Comparison of ENCODE assay signal across 8 mouse cellular contexts in genomic region chr9:48860526-48860845, GRCm38 (mm10). TPM values are rescaled to one million over a fixed set of nuclear protein-coding genes. Genes with fewer than 3 reads are reported as not detected.
DNase-seq lines count a peak whose midpoint lies in the region; ATAC-seq lines count a peak whose summit lies in the region.

No protein-coding gene starts in this region.

- WGBS in heart, embryonic 12.5 days = 1% methylated on average over 6 of the region's 6 CpGs
- 4% methylated on average over 6 of the region's 6 CpGs for WGBS in intestine, embryonic 14.5 days
- WGBS in midbrain, embryonic 11.5 days = 4% methylated on average over 6 of the region's 6 CpGs

- H3K9ac ChIP-seq in heart, embryonic 12.5 days = no peak overlapping the region
- H3K9ac ChIP-seq in intestine, embryonic 14.5 days (ENCODE audit: low read length) = no peak overlapping the region
- H3K9ac ChIP-seq in midbrain, embryonic 11.5 days (ENCODE audit: low read length) = no peak overlapping the region

- no peak overlapping the region for H3K4me3 ChIP-seq in heart, embryonic 12.5 days
- H3K4me3 ChIP-seq in intestine, embryonic 14.5 days (ENCODE audit: low read depth, low read length) = no peak overlapping the region
- no peak overlapping the region for H3K4me3 ChIP-seq in midbrain, embryonic 11.5 days (ENCODE audit: low read depth, low read length)

- H3K4me2 ChIP-seq in heart, embryonic 12.5 days = no peak overlapping the region
- no peak overlapping the region for H3K4me2 ChIP-seq in intestine, embryonic 14.5 days (ENCODE audit: low read length)
- H3K4me2 ChIP-seq in midbrain, embryonic 11.5 days = no peak overlapping the region

- intact Hi-C loops in left cerebral cortex, postnatal 10 days (cut with DNase I) = loop anchor here (2.0 kb wide), 1 partner anchor 214 kb away; no protein-coding TSS in a partner anchor

- H3K4me1 ChIP-seq in heart, embryonic 12.5 days (replicated peaks) = no peaks in the 10 kb centered on the region
- H3K4me1 ChIP-seq in intestine, embryonic 14.5 days (replicated peaks; ENCODE audit: control insufficient read depth, insufficient read depth, low read length) = no peaks in the 10 kb centered on the region
- H3K4me1 ChIP-seq in midbrain, embryonic 11.5 days (ENCODE audit: control insufficient read depth, insufficient read depth, low read length) = peaks cover 5% of the 10 kb centered on the region

- no peak overlapping the region for H3K27ac ChIP-seq in heart, embryonic 12.5 days (ENCODE audit: poor library complexity, severe bottlenecking)
- H3K27ac ChIP-seq in intestine, embryonic 14.5 days (ENCODE audit: low read depth) = no peak overlapping the region
- no peak overlapping the region for H3K27ac ChIP-seq in midbrain, embryonic 11.5 days (ENCODE audit: low read depth, low read length)

- peaks cover 38% of the 10 kb centered on the region for H3K27me3 ChIP-seq in heart, embryonic 12.5 days (replicated peaks)
- H3K27me3 ChIP-seq in intestine, embryonic 14.5 days (replicated peaks; ENCODE audit: control insufficient read depth, insufficient read depth, low read length) = no peaks in the 10 kb centered on the region
- H3K27me3 ChIP-seq in midbrain, embryonic 11.5 days (ENCODE audit: control insufficient read depth, insufficient read depth, low read length) = no peaks in the 10 kb centered on the region

- ATAC-seq in heart, embryonic 12.5 days (ENCODE audit: insufficient number of reproducible peaks, low FRiP score) = no peak
- peak; percentile 60; the same call in 1 of the 2 replicates for ATAC-seq in intestine, embryonic 14.5 days (replicated peaks; ENCODE audit: low FRiP score, low TSS enrichment, low read depth)
- peak; percentile 80 for ATAC-seq in midbrain, embryonic 11.5 days (ENCODE audit: low FRiP score)

- DNase-seq in heart, adult 11 months = peak; percentile 97
- DNase-seq in cerebellum, postnatal 10 days = peak; percentile 84 to 90
- peak; percentile 27 to 54 for DNase-seq in frontal cortex, postnatal 25 days (ENCODE audit: low spot score in 2 of 2)
- peak; percentile 82 for DNase-seq in intestine, embryonic 14.5 days (ENCODE audit: low spot score)
- peak; percentile 55 to 72 for DNase-seq in left cerebral cortex, postnatal 10 days (ENCODE audit: extremely low spot score in 1 of 2, low spot score in 2 of 2)
- peak; percentile 95 for DNase-seq in midbrain, embryonic 11.5 days (ENCODE audit: low spot score, missing footprints)
- DNase-seq in spleen, postnatal 4 days (ENCODE audit: low spot score in 2 of 2) = peak; percentile 47 to 76

- no peaks in the 10 kb centered on the region; the same call in 1 of the 2 replicates for H3K9me3 ChIP-seq in heart, embryonic 12.5 days (replicated peaks)
- no peaks in the 10 kb centered on the region for H3K9me3 ChIP-seq in intestine, embryonic 14.5 days (ENCODE audit: control insufficient read depth, low read length)
- no peaks in the 10 kb centered on the region for H3K9me3 ChIP-seq in midbrain, embryonic 11.5 days (ENCODE audit: control insufficient read depth, low read length)

- H3K36me3 ChIP-seq in heart, embryonic 12.5 days = no peaks in the 10 kb centered on the region
- no peaks in the 10 kb centered on the region for H3K36me3 ChIP-seq in intestine, embryonic 14.5 days (ENCODE audit: control insufficient read depth, insufficient read depth, low read length)
- no peaks in the 10 kb centered on the region for H3K36me3 ChIP-seq in midbrain, embryonic 11.5 days (ENCODE audit: control insufficient read depth, insufficient read depth, low read length)

RNA-seq across cellular contexts. Expression of gene Zbtb16, which starts 24.5 kb away (rescaled TPM):
- polyA plus RNA-seq in heart, embryonic 12.5 days (2016; fragmentation: Nextera tagmentation; extraction: Ambion mirVana) = 0.85 and 1.00 TPM in 2 replicates
- 2.4 and 3.4 TPM in 2 replicates for polyA plus RNA-seq in intestine, embryonic 14.5 days (2014; fragmentation: Nextera tagmentation; extraction: Ambion mirVana)
- total RNA-seq in left cerebral cortex, postnatal 10 days (2021) = 10 to 100 TPM; 32.2 to 47.0 TPM
- 14.0 and 15.0 TPM in 2 replicates for polyA plus RNA-seq in midbrain, embryonic 11.5 days (2014; fragmentation: Nextera tagmentation; extraction: Ambion mirVana)

RNA-seq across cellular contexts. Expression of gene Htr3a, which starts 50.4 kb away (rescaled TPM):
- polyA plus RNA-seq in heart, embryonic 12.5 days (2016; fragmentation: Nextera tagmentation; extraction: Ambion mirVana) = 0.24 and 0.33 TPM in 2 replicates
- polyA plus RNA-seq in intestine, embryonic 14.5 days (2014; fragmentation: Nextera tagmentation; extraction: Ambion mirVana) = 2.5 and 2.7 TPM in 2 replicates
- total RNA-seq in left cerebral cortex, postnatal 10 days (2021) = 1 to 10 TPM; 3.5 to 4.1 TPM
- polyA plus RNA-seq in midbrain, embryonic 11.5 days (2014; fragmentation: Nextera tagmentation; extraction: Ambion mirVana) = 0.11 and 0.19 TPM in 2 replicates

Comparison
In these comparisons a context has a peak if more than half of its experiments do, and no peak if none do; other contexts are left out.
1. DNase-seq: peak in every context shown above with its lines; median percentile 97 in heart, adult 11 months; 95 in midbrain, embryonic 11.5 days; 87 in cerebellum, postnatal 10 days; 82 in intestine, embryonic 14.5 days; 64 in left cerebral cortex, postnatal 10 days; 62 in spleen, postnatal 4 days; 40 in frontal cortex, postnatal 25 days.